8 mouse cellular contexts compared by ENCODE assay signal in the genomic region with DNA sequence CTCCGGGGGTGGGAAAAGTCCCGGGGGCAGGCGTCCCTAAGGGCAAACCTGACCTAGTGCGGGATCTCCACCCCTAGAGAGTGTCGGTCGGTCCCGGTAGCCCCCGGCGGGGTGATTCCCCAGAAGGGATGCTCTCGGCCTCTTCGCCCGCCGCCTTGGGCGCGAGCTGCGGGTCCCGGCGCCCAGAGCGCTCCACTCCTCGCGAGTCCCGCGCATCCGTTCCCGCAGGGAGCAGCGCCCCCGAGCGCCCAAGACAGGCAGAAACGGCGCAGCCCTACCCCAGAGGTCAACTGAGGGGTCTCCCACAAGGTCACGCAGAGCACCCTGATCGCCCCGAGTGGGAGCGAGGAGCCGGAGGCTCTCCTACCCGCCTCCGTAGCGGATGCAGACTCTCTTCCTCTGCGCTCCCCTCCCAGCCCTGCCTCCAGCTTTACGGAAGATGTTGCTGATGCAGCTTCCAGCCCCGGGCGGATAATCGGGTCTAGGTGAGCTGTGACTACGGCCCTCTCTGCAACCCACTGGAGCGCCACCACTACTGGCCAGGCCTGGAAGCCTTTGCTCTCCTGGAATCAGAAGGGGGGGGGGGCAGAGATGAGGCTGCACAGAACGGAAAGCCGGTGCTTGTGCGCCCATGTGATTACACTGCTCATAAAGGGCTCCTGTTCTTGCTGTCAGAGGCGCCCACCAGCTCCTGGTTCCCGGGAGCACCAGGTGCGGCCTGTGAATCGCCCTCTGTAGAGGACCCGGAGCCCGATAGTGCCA. TPM values are rescaled to one million over a fixed set of nuclear protein-coding genes. Genes with fewer than 3 reads are reported as not detected.
DNase-seq lines count a peak whose midpoint lies in the region; ATAC-seq and TF ChIP-seq lines count a peak whose summit lies in the region.

No protein-coding gene starts in this region.

- no peak for TF ChIP-seq CTCF in bone marrow macrophage, adult 2 months (IDR thresholded peaks at IDR 0.05; ENCODE audit: low read depth, low read length)
- TF ChIP-seq CTCF in intestine, postnatal 0 days (IDR thresholded peaks at IDR 0.05; ENCODE audit: low read depth): peak; percentile 47; the same call in 1 of the 2 replicates

- DNase-seq in heart, adult 18-20 months: peak; percentile 46 to 60
- no peak for DNase-seq in heart, postnatal 25 days (ENCODE audit: low spot score)
- peak; percentile 56 to 68 for DNase-seq in frontal cortex, postnatal 36 days (ENCODE audit: low spot score in 2 of 2)
- peak; percentile 66 for DNase-seq in right cerebral cortex, adult 18-20 months
- peak; percentile 83 for DNase-seq in thymus, postnatal 4 days

- peaks cover 5% of the 10 kb centered on the region; the same call in 1 of the 2 replicates for H3K4me1 ChIP-seq in bone marrow macrophage, adult 2 months (ENCODE audit: control insufficient read depth, insufficient read depth, low read length)
- peaks cover 10% of the 10 kb centered on the region; the same call in 1 of the 2 replicates for H3K4me1 ChIP-seq in intestine, postnatal 0 days (replicated peaks; ENCODE audit: control insufficient read depth, insufficient read depth, low read length)
- H3K4me1 ChIP-seq in liver, embryonic 15.5 days (replicated peaks): peaks cover 14% of the 10 kb centered on the region; the same call in 1 of the 2 replicates

- H3K27ac ChIP-seq in bone marrow macrophage, adult 2 months (ENCODE audit: insufficient read depth, low read depth, low read length): no peak overlapping the region
- no peak overlapping the region; the same call in 1 of the 2 replicates for H3K27ac ChIP-seq in intestine, postnatal 0 days (ENCODE audit: low read depth, low read length)
- H3K27ac ChIP-seq in liver, embryonic 15.5 days (replicated peaks): no peak overlapping the region

- H3K4me2 ChIP-seq in intestine, postnatal 0 days (replicated peaks; ENCODE audit: low read depth): peak overlapping the region; percentile 80
- peak overlapping the region; percentile 53 for H3K4me2 ChIP-seq in liver, embryonic 15.5 days

- 2% methylated on average over 54 of the region's 54 CpGs for WGBS in intestine, postnatal 0 days
- WGBS in liver, embryonic 15.5 days (ENCODE audit: insufficient replicate concordance): under 1% methylated on average over 54 of the region's 54 CpGs

- no peaks in the 10 kb centered on the region for H3K9me3 ChIP-seq in intestine, postnatal 0 days (ENCODE audit: control insufficient read depth)
- no peaks in the 10 kb centered on the region for H3K9me3 ChIP-seq in liver, embryonic 15.5 days (replicated peaks)

- intact Hi-C loops in heart, postnatal 25 days (cut with DNase I): loop anchor here (2.0 kb wide), 1 partner anchor 29 kb away; no protein-coding TSS in a partner anchor

- no peak for ATAC-seq in intestine, postnatal 0 days
- ATAC-seq in liver, embryonic 15.5 days (ENCODE audit: insufficient read depth): no peak; the same call in 1 of the 2 replicates

- H3K4me3 ChIP-seq in bone marrow macrophage, adult 2 months (ENCODE audit: insufficient read depth, low read length): peak overlapping the region; percentile 36
- H3K4me3 ChIP-seq in intestine, postnatal 0 days (ENCODE audit: low read depth, low read length): peak overlapping the region; percentile 54
- H3K4me3 ChIP-seq in liver, embryonic 15.5 days (replicated peaks): peak overlapping the region; percentile 43

- peak overlapping the region; percentile 23; the same call in 1 of the 2 replicates for H3K9ac ChIP-seq in intestine, postnatal 0 days (ENCODE audit: low read depth, low read length)
- no peak overlapping the region; the same call in 1 of the 2 replicates for H3K9ac ChIP-seq in liver, embryonic 15.5 days

- TF ChIP-seq POLR2A in bone marrow macrophage, adult 2 months (IDR thresholded peaks at IDR 0.05; ENCODE audit: borderline replicate concordance, low read depth, low read length): no peak

- H3K36me3 ChIP-seq in intestine, postnatal 0 days (ENCODE audit: control insufficient read depth, insufficient read depth): no peaks in the 10 kb centered on the region
- H3K36me3 ChIP-seq in liver, embryonic 15.5 days (replicated peaks): no peaks in the 10 kb centered on the region

- H3K27me3 ChIP-seq in intestine, postnatal 0 days (replicated peaks; ENCODE audit: control insufficient read depth, insufficient read depth, low read length): peaks cover 35% of the 10 kb centered on the region
- peaks cover 55% of the 10 kb centered on the region for H3K27me3 ChIP-seq in liver, embryonic 15.5 days

RNA-seq across cellular contexts. Expression of gene Ppp1r16b, which starts 2.7 kb away (rescaled TPM):
- total RNA-seq in heart, adult 18-20 months (2021): 10 to 100 TPM; 11.6 to 16.1 TPM
- 10 to 100 TPM; 15.0 to 15.3 TPM for total RNA-seq in heart, postnatal 25 days (2021)
- not detected in 2 replicates for polyA plus RNA-seq in bone marrow macrophage, adult 2 months (2012; ENCODE audit: insufficient read depth, insufficient read length, missing spikeins)
- 3.3 and 3.4 TPM in 2 replicates for polyA plus RNA-seq in intestine, postnatal 0 days (2015; fragmentation: Nextera tagmentation; extraction: Ambion mirVana)
- polyA plus RNA-seq in liver, embryonic 15.5 days (2015; fragmentation: Nextera tagmentation; extraction: Ambion mirVana): 1.2 and 1.6 TPM in 2 replicates

RNA-seq across cellular contexts. Expression of gene Actr5, which starts 43.2 kb away (rescaled TPM):
- total RNA-seq in heart, adult 18-20 months (2021): 1 to 10 TPM; 5.0 to 5.8 TPM
- 1 to 10 TPM; 5.3 to 5.5 TPM for total RNA-seq in heart, postnatal 25 days (2021)
- 8.4 and 9.4 TPM in 2 replicates for polyA plus RNA-seq in bone marrow macrophage, adult 2 months (2012; ENCODE audit: insufficient read depth, insufficient read length, missing spikeins)
- 3.7 and 5.3 TPM in 2 replicates for polyA plus RNA-seq in intestine, postnatal 0 days (2015; fragmentation: Nextera tagmentation; extraction: Ambion mirVana)
- 5.1 and 5.3 TPM in 2 replicates for polyA plus RNA-seq in liver, embryonic 15.5 days (2015; fragmentation: Nextera tagmentation; extraction: Ambion mirVana)

RNA-seq across cellular contexts. Expression of gene Slc32a1, which starts 57.3 kb away (rescaled TPM):
- total RNA-seq in heart, adult 18-20 months (2021): not detected
- not detected for total RNA-seq in heart, postnatal 25 days (2021)
- not detected in 2 replicates for polyA plus RNA-seq in bone marrow macrophage, adult 2 months (2012; ENCODE audit: insufficient read depth, insufficient read length, missing spikeins)
- not detected in 2 replicates for polyA plus RNA-seq in intestine, postnatal 0 days (2015; fragmentation: Nextera tagmentation; extraction: Ambion mirVana)
- not detected in 2 replicates for polyA plus RNA-seq in liver, embryonic 15.5 days (2015; fragmentation: Nextera tagmentation; extraction: Ambion mirVana)
